Mouse (Mus musculus) hindbrain, embryonic 16.5 days (tissue): Measurements from ENCODE around the gene Nagpa. TPM values are rescaled to one million over a fixed set of nuclear protein-coding genes. Genes with fewer than 3 reads are reported as not detected.

Experiments
- ATAC-seq: fragments of 200-750 bp; cut with Nextera tagmentation; 2 replicates; pipeline ENCODE4 v1.8.0; 2017; ENCODE audit warnings: moderate TSS enrichment, moderate library complexity
- H3K27ac ChIP-seq: fragments of 300-500 bp; sonication (generic); 2 replicates; pipeline ENCODE4 v1.5.1; 2014; ENCODE audit warnings: low read depth, mild to moderate bottlenecking, control low read depth, low read length, moderate library complexity
- H3K27me3 ChIP-seq: fragments of 300-500 bp; sonication (generic); replicated peaks from 2 replicates; pipeline ENCODE4 v1.6.1; 2014; ENCODE audit warnings: low read length; ENCODE audit not compliant: control insufficient read depth, insufficient read depth
- H3K36me3 ChIP-seq: fragments of 300-500 bp; sonication (generic); 2 replicates; pipeline ENCODE4 v1.6.1; 2014; ENCODE audit warnings: mild to moderate bottlenecking, low read length, moderate library complexity, mixed read lengths; ENCODE audit not compliant: control insufficient read depth, insufficient read depth
- H3K4me1 ChIP-seq: fragments of 300-500 bp; sonication (generic); 2 replicates; pipeline ENCODE4 v1.6.1; 2014; ENCODE audit warnings: low read depth, low read length; ENCODE audit not compliant: control insufficient read depth, insufficient read depth
- H3K4me2 ChIP-seq: fragments of 300-500 bp; sonication (generic); 2 replicates; pipeline ENCODE4 v1.6.1; 2014; ENCODE audit warnings: mild to moderate bottlenecking, low read length, control low read depth, moderate library complexity
- H3K4me3 ChIP-seq: fragments of 300-500 bp; sonication (generic); 2 replicates; pipeline ENCODE4 v1.5.1; 2014; ENCODE audit warnings: mild to moderate bottlenecking, low read length, control low read depth, moderate library complexity
- H3K9ac ChIP-seq: fragments of 300-500 bp; sonication (generic); 2 replicates; pipeline ENCODE4 v1.6.1; 2014; ENCODE audit warnings: low read depth, mild to moderate bottlenecking, control low read depth, low read length, moderate library complexity
- H3K9me3 ChIP-seq: fragments of 300-500 bp; sonication (generic); 2 replicates; pipeline ENCODE4 v1.6.1; 2014; ENCODE audit warnings: mild to moderate bottlenecking, low read length, moderate library complexity; ENCODE audit not compliant: control insufficient read depth
- WGBS: fragments of 180-500 bp; shearing (Covaris S2); extraction: QIAGEN DNeasy Blood & Tissue Kit; methylation state at CpG from one replicate; pipeline ENCODE4 v1.1.7; 2014; 5-methylcytosine and 5-hydroxymethylcytosine counted together
- polyA plus RNA-seq: library from polyadenylated mRNA; unstranded; fragments of >200 nt; fragmentation: Nextera tagmentation; extraction: Ambion mirVana; gene quantifications from 2 replicates; pipeline ENCODE4 v1.2.1, GENCODE M21; 2015

Gene Nagpa
- polyA plus RNA-seq, 1 experiment from 2014 or later: 11.9 TPM

- no peaks in the 10 kb centered on the region for H3K36me3 ChIP-seq
- H3K27ac ChIP-seq: no peak overlapping the region
- H3K4me2 ChIP-seq: no peak overlapping the region
- ATAC-seq: no peak
- no peak overlapping the region for H3K9ac ChIP-seq
- no peaks in the 10 kb centered on the region for H3K9me3 ChIP-seq
- H3K4me1 ChIP-seq: peaks cover 2% of the 10 kb centered on the region
- H3K4me3 ChIP-seq: no peak overlapping the region
- H3K27me3 ChIP-seq: no peaks in the 10 kb centered on the region
- WGBS: 76% methylated on average over 5 of the region's 5 CpGs
Measured at GRCm38 (mm10) chr16:5206051-5206450, 2.2 kb upstream of the Nagpa start.

DNA sequence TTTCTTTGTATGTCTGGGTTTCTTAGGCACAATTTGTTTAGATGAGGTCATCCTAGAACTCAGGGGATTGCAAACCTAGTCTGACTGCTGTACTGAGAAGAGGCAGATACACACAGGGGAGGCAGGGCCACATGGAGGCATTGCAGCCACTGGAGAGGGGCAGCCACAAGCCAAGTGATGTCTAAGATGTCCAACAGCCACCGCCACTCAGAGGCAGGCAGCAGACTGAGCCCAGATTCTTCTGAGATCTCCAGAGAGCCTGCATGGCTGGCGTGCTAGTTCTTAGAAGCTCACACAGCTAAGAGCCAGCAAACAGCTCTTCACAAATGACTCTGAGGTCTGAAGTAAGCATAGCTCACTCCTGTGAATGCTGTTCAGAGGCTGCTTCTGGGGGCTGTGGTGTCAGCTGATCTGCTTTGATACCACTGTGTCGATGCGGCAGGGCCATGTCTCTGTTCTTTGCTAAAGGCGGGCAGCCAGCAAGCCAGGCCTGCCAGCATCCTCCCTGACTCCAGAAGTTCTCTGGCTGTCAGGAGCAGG lies 1.7 kb upstream of the Nagpa start:
- 88% methylated on average over 5 of the region's 5 CpGs for WGBS
- Histone ChIP-seq H3K4me2 (no peak overlapping the region), H3K4me3 (no peak overlapping the region), H3K27ac (no peak overlapping the region), H3K9me3 (no peaks in the 10 kb centered on the region), H3K4me1 (peaks cover 2% of the 10 kb centered on the region), H3K27me3 (no peaks in the 10 kb centered on the region), H3K36me3 (0 out of 2 replicates have a peak, but pooled peaks cover 2% of the 10 kb centered on the region), H3K9ac (no peak overlapping the region)
- ATAC-seq: no peak

DNA sequence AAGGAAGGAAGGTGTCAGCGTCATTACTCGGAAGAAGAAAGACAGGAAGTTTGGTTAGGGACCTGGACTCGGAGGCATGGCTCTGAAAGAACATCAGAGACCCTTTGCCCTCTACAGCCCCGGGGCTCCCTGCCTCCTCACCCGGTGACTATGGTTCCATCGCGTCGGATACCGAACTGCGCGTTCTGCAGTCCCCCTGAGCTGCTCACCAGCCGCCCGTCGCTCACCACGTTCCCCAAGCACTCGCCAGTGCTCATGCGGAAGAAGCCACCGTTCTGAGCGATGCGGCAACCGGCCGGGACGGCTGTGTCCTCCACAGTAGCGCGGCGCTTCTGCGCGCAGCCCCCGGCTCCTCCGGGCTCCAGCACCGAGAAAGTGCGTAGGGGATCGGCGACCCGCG lies 612 bp downstream of the Nagpa start:
- WGBS: 2% methylated on average over 36 of the region's 36 CpGs
- H3K4me3 ChIP-seq: peak overlapping the region; percentile 87
- no peak overlapping the region for H3K27ac ChIP-seq
- peak overlapping the region; percentile 76 for H3K9ac ChIP-seq
- H3K27me3 ChIP-seq: no peaks in the 10 kb centered on the region
- H3K4me1 ChIP-seq: peaks cover 2% of the 10 kb centered on the region
- H3K36me3 ChIP-seq: peaks cover 5% of the 10 kb centered on the region; the same call in 1 of the 2 replicates
- no peaks in the 10 kb centered on the region for H3K9me3 ChIP-seq
- peak; percentile 58; the same call in 1 of the 2 replicates for ATAC-seq
- peak overlapping the region; percentile 97 for H3K4me2 ChIP-seq

- Histone ChIP-seq H3K4me2 (peak overlapping the region; percentile 97), H3K27ac (no peak overlapping the region), H3K9me3 (no peaks in the 10 kb centered on the region), H3K4me3 (peak overlapping the region; percentile 87), H3K27me3 (no peaks in the 10 kb centered on the region), H3K9ac (no peak overlapping the region), H3K36me3 (peaks cover 5% of the 10 kb centered on the region; the same call in 1 of the 2 replicates), H3K4me1 (peaks cover 2% of the 10 kb centered on the region)
- no peak for ATAC-seq
- WGBS: 8% methylated on average over 4 of the region's 4 CpGs
Measured at GRCm38 (mm10) chr16:5202681-5203080, 1.1 kb downstream of the Nagpa start.

- Histone ChIP-seq H3K27ac (no peak overlapping the region), H3K36me3 (peaks cover 3% of the 10 kb centered on the region; the same call in 1 of the 2 replicates), H3K4me2 (no peak overlapping the region), H3K4me1 (no peaks in the 10 kb centered on the region), H3K9me3 (no peaks in the 10 kb centered on the region), H3K4me3 (no peak overlapping the region), H3K27me3 (no peaks in the 10 kb centered on the region), H3K9ac (no peak overlapping the region)
- WGBS: 20% methylated on average over 6 of the region's 6 CpGs
- ATAC-seq: no peak
Measured at GRCm38 (mm10) chr16:5195080-5195479, 8.7 kb downstream of the Nagpa start.

DNA sequence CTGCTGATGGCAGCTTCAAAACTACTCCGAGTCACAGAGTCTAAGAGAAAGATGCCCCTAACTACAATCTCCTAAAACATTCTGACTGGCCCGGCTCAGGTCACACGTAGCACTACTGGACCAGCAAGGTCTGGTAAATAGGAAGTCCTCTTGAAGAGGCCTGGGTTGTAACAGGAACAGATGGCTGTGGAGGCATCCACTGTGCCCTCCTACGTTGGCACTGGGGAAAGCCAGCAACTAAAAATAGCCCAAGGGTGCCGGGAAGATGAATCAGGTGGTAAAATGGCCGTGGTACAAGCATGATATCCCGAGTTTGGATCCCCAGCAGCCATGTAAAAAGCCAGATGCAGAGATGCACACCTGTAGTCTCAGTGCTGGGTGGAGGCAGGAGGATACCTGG lies 17.6 kb downstream of the Nagpa start:
- 76% methylated on average over 7 of the region's 7 CpGs for WGBS
- H3K9me3 ChIP-seq: no peaks in the 10 kb centered on the region
- no peaks in the 10 kb centered on the region for H3K4me1 ChIP-seq
- no peaks in the 10 kb centered on the region for H3K27me3 ChIP-seq
- no peak for ATAC-seq
- H3K27ac ChIP-seq: no peak overlapping the region
- H3K4me2 ChIP-seq: no peak overlapping the region
- H3K9ac ChIP-seq: no peak overlapping the region
- H3K36me3 ChIP-seq: no peaks in the 10 kb centered on the region
- H3K4me3 ChIP-seq: no peak overlapping the region

- Histone ChIP-seq H3K9me3 (no peaks in the 10 kb centered on the region), H3K27ac (no peak overlapping the region), H3K4me1 (no peaks in the 10 kb centered on the region), H3K36me3 (no peaks in the 10 kb centered on the region), H3K4me3 (no peak overlapping the region), H3K9ac (no peak overlapping the region), H3K4me2 (no peak overlapping the region), H3K27me3 (no peaks in the 10 kb centered on the region)
- ATAC-seq: no peak
- WGBS: 59% methylated on average over 7 of the region's 7 CpGs
Measured at GRCm38 (mm10) chr16:5185691-5186090, 18.1 kb downstream of the Nagpa start.

- Histone ChIP-seq H3K27me3 (no peaks in the 10 kb centered on the region), H3K4me3 (no peak overlapping the region), H3K36me3 (no peaks in the 10 kb centered on the region), H3K27ac (no peak overlapping the region), H3K4me2 (no peak overlapping the region), H3K4me1 (no peaks in the 10 kb centered on the region), H3K9ac (no peak overlapping the region), H3K9me3 (no peaks in the 10 kb centered on the region)
- 69% methylated on average over 5 of the region's 5 CpGs for WGBS
- ATAC-seq: no peak
Measured at GRCm38 (mm10) chr16:5184956-5185355, 18.9 kb downstream of the Nagpa start.

GRCm38 (mm10) chr16:5184101-5184500 lies 19.7 kb downstream of the Nagpa start:
- H3K27me3 ChIP-seq: no peaks in the 10 kb centered on the region
- H3K27ac ChIP-seq: no peak overlapping the region
- no peak overlapping the region for H3K4me2 ChIP-seq
- no peak overlapping the region for H3K4me3 ChIP-seq
- H3K9ac ChIP-seq: no peak overlapping the region
- 69% methylated on average over 8 of the region's 8 CpGs for WGBS
- H3K4me1 ChIP-seq: no peaks in the 10 kb centered on the region
- H3K9me3 ChIP-seq: no peaks in the 10 kb centered on the region
- ATAC-seq: no peak
- no peaks in the 10 kb centered on the region for H3K36me3 ChIP-seq
